Mouse (Mus musculus) naive thymus-derived CD4-positive, alpha-beta T cell, adult 2 months (primary cell): ENCODE measurements around the gene Ssr2.
A peak's percentile ranks its signal among the peaks of the same experiment; 100 is the strongest.

Source experiments
- DNase-seq: peaks from one replicate; pipeline ENCODE4 v3.0.0-alpha.2; 2011; ENCODE audit warnings: low read depth

Ssr2 gene

GRCm38 (mm10) chr3:88623346-88624135 lies 47.9 kb downstream of the Ssr2 start:
- DNase-seq = no peak

- no peak for DNase-seq
Observed at GRCm38 (mm10) chr3:88624324-88624723, 48.6 kb downstream of the Ssr2 start.

GRCm38 (mm10) chr3:88624951-88625350 lies 49.3 kb downstream of the Ssr2 start:
- no peak for DNase-seq

- no peak for DNase-seq
Observed at GRCm38 (mm10) chr3:88625531-88625930, 49.9 kb downstream of the Ssr2 start.

GRCm38 (mm10) chr3:88626316-88626715 lies 50.6 kb downstream of the Ssr2 start:
- no peak for DNase-seq

- DNase-seq = no peak
Observed at GRCm38 (mm10) chr3:88627114-88627513, 51.4 kb downstream of the Ssr2 start.

- no peak for DNase-seq
Observed at GRCm38 (mm10) chr3:88627535-88627934, 51.9 kb downstream of the Ssr2 start.

- no peak for DNase-seq
Observed at GRCm38 (mm10) chr3:88628766-88629165, 53.1 kb downstream of the Ssr2 start.

GRCm38 (mm10) chr3:88629244-88629643 lies 53.6 kb downstream of the Ssr2 start:
- no peak for DNase-seq

GRCm38 (mm10) chr3:88630018-88630417 lies 54.3 kb downstream of the Ssr2 start:
- no peak for DNase-seq

- no peak for DNase-seq
Observed at GRCm38 (mm10) chr3:88630849-88631341, 55.2 kb downstream of the Ssr2 start.

- DNase-seq = peak; percentile 52
Observed at GRCm38 (mm10) chr3:88631921-88632587, 56.4 kb downstream of the Ssr2 start.

GRCm38 (mm10) chr3:88633056-88633455 lies 57.4 kb downstream of the Ssr2 start:
- no peak for DNase-seq

- no peak for DNase-seq
Observed at GRCm38 (mm10) chr3:88635506-88636275, 60.0 kb downstream of the Ssr2 start.

- no peak for DNase-seq
Observed at GRCm38 (mm10) chr3:88636555-88636986, 60.9 kb downstream of the Ssr2 start.

- no peak for DNase-seq
Observed at GRCm38 (mm10) chr3:88637134-88637533, 61.5 kb downstream of the Ssr2 start.
